Mouse (Mus musculus) neural tube, embryonic 14.5 days (tissue): ENCODE results near the gene Hoxb6. TPM values are rescaled to one million over a fixed set of nuclear protein-coding genes. Genes with fewer than 3 reads are reported as not detected.

Experiments
- ATAC-seq: fragments of 200-750 bp; cut with Nextera tagmentation; 2 replicates; pipeline ENCODE4 v1.8.0; 2017; ENCODE audit warnings: low read depth, mild to moderate bottlenecking, moderate TSS enrichment, moderate library complexity
- H3K27ac ChIP-seq: fragments of 300-500 bp; sonication (generic); 2 replicates; pipeline ENCODE4 v1.5.1; 2014; ENCODE audit warnings: low read depth, mild to moderate bottlenecking, control low read depth, low read length, moderate library complexity, mixed read lengths
- H3K27me3 ChIP-seq: fragments of 300-500 bp; sonication (generic); 2 replicates; pipeline ENCODE4 v1.6.1; 2014; ENCODE audit warnings: low read length; ENCODE audit not compliant: control insufficient read depth, insufficient read depth
- H3K36me3 ChIP-seq: fragments of 300-500 bp; sonication (generic); 2 replicates; pipeline ENCODE4 v1.6.1; 2014; ENCODE audit warnings: low read length, mixed read lengths; ENCODE audit not compliant: control insufficient read depth, insufficient read depth
- H3K4me1 ChIP-seq: fragments of 300-500 bp; sonication (generic); 2 replicates; pipeline ENCODE4 v1.6.1; 2014; ENCODE audit warnings: low read length; ENCODE audit not compliant: control insufficient read depth, insufficient read depth
- H3K4me2 ChIP-seq: fragments of 300-500 bp; sonication (generic); 2 replicates; pipeline ENCODE4 v1.6.1; 2014; ENCODE audit warnings: mild to moderate bottlenecking, low read depth, low read length, control low read depth
- H3K4me3 ChIP-seq: fragments of 300-500 bp; sonication (generic); 2 replicates; pipeline ENCODE4 v1.5.1; 2014; ENCODE audit warnings: low read depth, low read length, control low read depth, mixed read lengths
- H3K9ac ChIP-seq: fragments of 300-500 bp; sonication (generic); replicated peaks from 2 replicates; pipeline ENCODE4 v1.6.1; 2014; ENCODE audit warnings: low read depth, mild to moderate bottlenecking, control low read depth, low read length, mixed read lengths
- H3K9me3 ChIP-seq: fragments of 300-500 bp; sonication (generic); 2 replicates; pipeline ENCODE4 v1.6.1; 2016; ENCODE audit warnings: low read length; ENCODE audit not compliant: control insufficient read depth
- WGBS: fragments of 180-500 bp; shearing (Covaris S2); extraction: QIAGEN DNeasy Blood & Tissue Kit; methylation state at CpG from one replicate; pipeline ENCODE4 v1.1.7; 2014; 5-methylcytosine and 5-hydroxymethylcytosine counted together
- polyA plus RNA-seq: library from polyadenylated mRNA; unstranded; fragments of >200 nt; fragmentation: Nextera tagmentation; extraction: Ambion mirVana; gene quantifications from 2 replicates; pipeline ENCODE4 v1.2.1, GENCODE M21; 2014

Gene Hoxb6
- polyA plus RNA-seq, 1 experiment from 2014 or later, result 138 TPM

GRCm38 (mm10) chr11:96323154-96323553 lies 30.9 kb downstream of the Hoxb6 start, which contains the start of gene Hoxb3:
TSS of gene Hoxb3 (plus strand) at chr11:96323326.
- no peak for ATAC-seq
- no peaks in the 10 kb centered on the region for H3K9me3 ChIP-seq
- H3K9ac ChIP-seq, result peak within 1 kb of the TSS; percentile 100
- peak within 1 kb of the TSS; percentile 95 for H3K4me3 ChIP-seq
- WGBS, result 11% methylated on average over 10 of the region's 10 CpGs
- peak within 1 kb of the TSS; percentile 100 for H3K4me2 ChIP-seq
- H3K4me1 ChIP-seq, result peaks cover 64% of the 10 kb centered on the region
- H3K36me3 ChIP-seq, result peaks cover 6% of the 10 kb centered on the region
- no peaks in the 10 kb centered on the region for H3K27me3 ChIP-seq
- H3K27ac ChIP-seq, result peak within 1 kb of the TSS; percentile 100

DNA sequence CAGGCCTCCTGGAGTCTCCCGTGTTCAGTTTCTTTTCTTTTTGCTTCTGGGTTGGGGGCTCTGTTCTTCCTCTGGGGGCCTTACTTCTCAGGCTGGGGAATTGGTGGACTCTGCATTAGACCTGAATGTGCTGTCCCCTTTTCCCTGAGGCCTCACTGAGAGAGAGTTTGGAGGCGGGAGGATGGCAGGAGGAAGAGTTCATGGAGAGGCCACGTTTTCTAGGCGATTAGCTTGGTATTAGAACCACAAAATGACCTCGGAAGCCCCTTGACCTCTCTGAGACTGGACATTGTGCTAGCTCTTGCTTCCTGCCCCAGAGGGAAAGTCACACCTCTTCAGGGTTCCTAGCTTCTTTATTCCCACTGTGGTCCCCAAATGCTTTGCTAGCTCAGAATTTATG lies 31.8 kb downstream of the Hoxb6 start:
- H3K4me1 ChIP-seq, result peaks cover 69% of the 10 kb centered on the region
- peak overlapping the region; percentile 100 for H3K27ac ChIP-seq
- WGBS, result under 1% methylated on average over 5 of the region's 5 CpGs
- H3K27me3 ChIP-seq, result no peaks in the 10 kb centered on the region
- peak overlapping the region; percentile 100 for H3K9ac ChIP-seq
- no peak for ATAC-seq
- peaks cover 6% of the 10 kb centered on the region for H3K36me3 ChIP-seq
- H3K4me2 ChIP-seq, result peak overlapping the region; percentile 100
- no peaks in the 10 kb centered on the region for H3K9me3 ChIP-seq
- peak overlapping the region; percentile 95 for H3K4me3 ChIP-seq

GRCm38 (mm10) chr11:96324965-96325364 lies 32.7 kb downstream of the Hoxb6 start:
- H3K27me3 ChIP-seq, result no peaks in the 10 kb centered on the region
- peak overlapping the region; percentile 100 for H3K9ac ChIP-seq
- H3K27ac ChIP-seq, result peak overlapping the region; percentile 100
- peaks cover 74% of the 10 kb centered on the region for H3K4me1 ChIP-seq
- no peaks in the 10 kb centered on the region for H3K9me3 ChIP-seq
- H3K4me3 ChIP-seq, result peak overlapping the region; percentile 95
- 5% methylated on average over 8 of the region's 8 CpGs for WGBS
- peak overlapping the region; percentile 100 for H3K4me2 ChIP-seq
- peaks cover 6% of the 10 kb centered on the region for H3K36me3 ChIP-seq
- ATAC-seq, result no peak

DNA sequence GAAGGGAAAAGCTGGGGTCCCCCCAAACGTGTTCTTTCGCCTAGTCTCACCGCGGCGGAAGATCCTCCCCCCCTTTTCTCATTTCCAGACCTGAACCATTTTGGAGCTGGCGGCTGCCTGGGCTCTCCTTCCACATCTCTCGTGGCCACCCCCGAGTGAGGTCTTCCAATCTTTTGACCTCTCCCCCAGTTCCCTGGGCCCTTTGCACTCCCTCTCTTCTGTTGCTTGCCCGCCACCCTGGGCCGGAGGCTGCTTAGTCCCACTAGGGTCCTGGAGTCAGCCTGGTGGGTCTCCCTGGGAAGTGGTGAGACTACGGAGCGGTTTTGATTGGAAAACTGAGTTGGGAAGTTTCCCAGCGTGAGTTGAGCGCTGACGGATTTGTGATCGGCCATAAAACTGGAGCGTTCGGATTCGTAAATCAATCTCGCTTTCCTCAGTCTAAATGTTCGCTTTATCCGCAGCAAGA lies 33.5 kb downstream of the Hoxb6 start:
- peaks cover 78% of the 10 kb centered on the region for H3K4me1 ChIP-seq
- ATAC-seq, result no peak
- H3K4me3 ChIP-seq, result peak overlapping the region; percentile 95
- H3K36me3 ChIP-seq, result peaks cover 2% of the 10 kb centered on the region
- 3% methylated on average over 22 of the region's 22 CpGs for WGBS
- no peaks in the 10 kb centered on the region for H3K27me3 ChIP-seq
- H3K27ac ChIP-seq, result peak overlapping the region; percentile 100
- H3K9me3 ChIP-seq, result no peaks in the 10 kb centered on the region
- peak overlapping the region; percentile 100 for H3K4me2 ChIP-seq
- peak overlapping the region; percentile 100 for H3K9ac ChIP-seq

DNA sequence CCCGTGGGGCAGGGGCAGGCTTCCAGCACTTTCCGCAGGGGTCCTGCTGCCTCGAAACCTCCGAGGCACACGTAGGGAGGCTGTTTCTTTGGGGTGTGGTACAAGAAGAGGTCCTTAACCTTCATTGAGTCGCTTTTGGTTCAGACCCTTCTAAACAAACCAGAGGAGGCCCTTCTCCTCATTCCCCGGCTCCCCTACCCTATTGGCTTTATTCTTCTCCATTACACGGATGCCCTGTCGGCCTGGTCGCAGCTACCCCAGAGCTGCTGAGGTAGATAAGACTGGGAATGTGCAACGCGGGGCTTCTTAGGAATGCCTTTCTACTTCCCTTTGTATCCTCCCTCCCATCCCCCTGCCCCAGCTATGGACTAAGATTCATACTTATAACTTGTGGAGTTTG lies 34.4 kb downstream of the Hoxb6 start:
- peaks cover 76% of the 10 kb centered on the region for H3K4me1 ChIP-seq
- H3K4me3 ChIP-seq, result peak overlapping the region; percentile 95
- no peak for ATAC-seq
- no peaks in the 10 kb centered on the region for H3K9me3 ChIP-seq
- H3K27me3 ChIP-seq, result no peaks in the 10 kb centered on the region
- H3K27ac ChIP-seq, result peak overlapping the region; percentile 100
- whole genome bisulfite sequencing, result 5% methylated on average over 12 of the region's 12 CpGs
- peak overlapping the region; percentile 100 for H3K9ac ChIP-seq
- peak overlapping the region; percentile 100 for H3K4me2 ChIP-seq
- no peaks in the 10 kb centered on the region; the same call in 1 of the 2 replicates for H3K36me3 ChIP-seq

GRCm38 (mm10) chr11:96327122-96327521 lies 34.8 kb downstream of the Hoxb6 start:
- H3K4me3 ChIP-seq, result peak overlapping the region; percentile 95
- H3K4me1 ChIP-seq, result peaks cover 76% of the 10 kb centered on the region
- no peak for ATAC-seq
- peak overlapping the region; percentile 100 for H3K27ac ChIP-seq
- no peaks in the 10 kb centered on the region for H3K9me3 ChIP-seq
- H3K27me3 ChIP-seq, result no peaks in the 10 kb centered on the region
- 9% methylated on average over 7 of the region's 7 CpGs for WGBS
- peak overlapping the region; percentile 100 for H3K9ac ChIP-seq
- no peaks in the 10 kb centered on the region; the same call in 1 of the 2 replicates for H3K36me3 ChIP-seq
- peak overlapping the region; percentile 100 for H3K4me2 ChIP-seq

GRCm38 (mm10) chr11:96327750-96328149 lies 35.5 kb downstream of the Hoxb6 start:
- H3K27me3 ChIP-seq, result no peaks in the 10 kb centered on the region
- peak overlapping the region; percentile 100 for H3K9ac ChIP-seq
- peak overlapping the region; percentile 95 for H3K4me3 ChIP-seq
- ATAC-seq, result peak; percentile 62
- H3K27ac ChIP-seq, result peak overlapping the region; percentile 100
- H3K36me3 ChIP-seq, result peaks cover 2% of the 10 kb centered on the region; the same call in 1 of the 2 replicates
- peaks cover 73% of the 10 kb centered on the region for H3K4me1 ChIP-seq
- H3K9me3 ChIP-seq, result no peaks in the 10 kb centered on the region
- WGBS, result 8% methylated on average over 5 of the region's 5 CpGs
- H3K4me2 ChIP-seq, result peak overlapping the region; percentile 100

- Histone ChIP-seq H3K36me3 (peaks cover 5% of the 10 kb centered on the region; the same call in 1 of the 2 replicates), H3K9me3 (no peaks in the 10 kb centered on the region), H3K4me1 (peaks cover 76% of the 10 kb centered on the region), H3K4me2 (peak overlapping the region; percentile 100), H3K9ac (peak overlapping the region; percentile 100), H3K4me3 (peak overlapping the region; percentile 95), H3K27ac (peak overlapping the region; percentile 100), H3K27me3 (no peaks in the 10 kb centered on the region)
- 5% methylated on average over 8 of the region's 8 CpGs for WGBS
- ATAC-seq, result no peak
Observed at GRCm38 (mm10) chr11:96328605-96329004, 36.3 kb downstream of the Hoxb6 start.

GRCm38 (mm10) chr11:96332105-96332504 lies 39.8 kb downstream of the Hoxb6 start:
- Histone ChIP-seq H3K4me1 (peaks cover 79% of the 10 kb centered on the region), H3K9me3 (no peaks in the 10 kb centered on the region), H3K36me3 (peaks cover 5% of the 10 kb centered on the region; the same call in 1 of the 2 replicates), H3K9ac (peak overlapping the region; percentile 100), H3K27me3 (no peaks in the 10 kb centered on the region), H3K4me2 (peak overlapping the region; percentile 100), H3K27ac (peak overlapping the region; percentile 100), H3K4me3 (peak overlapping the region; percentile 59)
- ATAC-seq, result no peak
- WGBS, result 4% methylated on average over 8 of the region's 8 CpGs
